Mouse (Mus musculus) liver, adult 2 months (tissue): ENCODE measurements around the gene Tmem98. TPM values are rescaled to one million over a fixed set of nuclear protein-coding genes. Genes with fewer than 3 reads are reported as not detected.
A peak's percentile ranks its signal among the peaks of the same experiment; 100 is the strongest.

Source experiments
- DNase-seq: peaks from one replicate; pipeline ENCODE4 v3.0.0-alpha.2; 2011; ENCODE audit warnings: low read depth, low spot score; ENCODE audit errors: extremely low read depth
- H3K27ac ChIP-seq: fragments of 200-500 bp; replicated peaks from 2 replicates; pipeline ENCODE4 v1.5.1; 2012; ENCODE audit warnings: low read depth, mild to moderate bottlenecking, control low read depth, inconsistent platforms, low read length; ENCODE audit not compliant: insufficient read depth
- H3K27me3 ChIP-seq: fragments of 200-500 bp; 2 replicates; pipeline ENCODE4 v1.6.1; 2012; ENCODE audit warnings: mild to moderate bottlenecking, moderate library complexity, low read length, inconsistent platforms; ENCODE audit not compliant: control insufficient read depth, insufficient read depth
- H3K36me3 ChIP-seq: fragments of 200-500 bp; 2 replicates; pipeline ENCODE4 v1.6.1; 2012; ENCODE audit warnings: low read length, inconsistent platforms; ENCODE audit not compliant: control insufficient read depth, insufficient read depth
- H3K4me1 ChIP-seq: fragments of 200-500 bp; 2 replicates; pipeline ENCODE4 v1.6.1; 2011; ENCODE audit warnings: low read length; ENCODE audit not compliant: control insufficient read depth, insufficient read depth
- H3K4me3 ChIP-seq: fragments of 200-500 bp; 2 replicates; pipeline ENCODE4 v1.5.1; 2011; ENCODE audit warnings: low read depth, mild to moderate bottlenecking, control low read depth, low read length, moderate library complexity; ENCODE audit not compliant: insufficient read depth
- H3K79me2 ChIP-seq: fragments of 200-500 bp; 2 replicates; pipeline ENCODE4 v1.6.1; 2012; ENCODE audit warnings: inconsistent platforms, mild to moderate bottlenecking, low read length, moderate library complexity; ENCODE audit not compliant: control insufficient read depth, insufficient read depth
- H3K9ac ChIP-seq: fragments of 200-500 bp; 2 replicates; pipeline ENCODE4 v1.6.1; 2012; ENCODE audit warnings: low read depth, mild to moderate bottlenecking, control low read depth, inconsistent platforms, low read length
- CTCF ChIP-seq: fragments of 200-500 bp; IDR thresholded peaks from 2 replicates; pipeline ENCODE4 v1.5.1; 2011; ENCODE audit warnings: low read depth, low read length, control low read depth
- POLR2A ChIP-seq: fragments of 200-500 bp; IDR thresholded peaks from 2 replicates; pipeline ENCODE4 v1.6.1; 2011; ENCODE audit warnings: low read length, control low read depth; ENCODE audit not compliant: insufficient read depth; ENCODE audit errors: extremely low read depth
- WGBS: fragments of 180-500 bp; shearing (Covaris S2); methylation state at CpG from one replicate; pipeline ENCODE4 v1.1.7; 2018; 5-methylcytosine and 5-hydroxymethylcytosine counted together
- polyA plus RNA-seq: library from polyadenylated mRNA; depleted of rRNA; stranded (reverse); fragments of >200 nt; gene quantifications from 2 replicates; pipeline ENCODE4 v1.2.3, GENCODE M21; 2012
- total RNA-seq: library from RNA; depleted of rRNA; stranded (reverse); fragments of >200 nt; gene quantifications from 2 replicates; pipeline ENCODE4 v1.2.3, GENCODE M21; 2014

The Tmem98 gene
- total and polyA plus RNA-seq, 2 experiments = 17.9 to 18.3 TPM

DNA sequence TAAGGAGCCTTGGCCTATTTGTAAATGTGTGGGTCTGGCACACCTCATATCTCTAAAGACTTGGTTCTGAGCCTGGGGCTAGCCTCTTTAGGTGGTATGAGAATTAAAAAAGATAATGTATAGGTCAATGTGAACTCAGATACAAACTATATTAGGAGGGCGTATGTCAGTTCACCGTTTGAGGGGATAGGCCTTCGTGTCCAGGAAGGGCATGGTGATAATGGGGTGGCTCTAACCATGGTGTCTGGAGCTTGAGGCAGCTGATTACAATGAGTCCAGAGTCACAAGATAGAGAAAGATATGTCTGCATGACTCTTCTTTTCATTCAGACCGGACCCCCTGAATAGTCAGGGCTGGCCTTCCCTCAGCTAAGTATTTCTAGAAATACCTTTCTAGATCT lies 15.7 kb upstream of the Tmem98 start:
- Histone ChIP-seq H3K4me1 (peaks cover 3% of the 10 kb centered on the region; the same call in 1 of the 2 replicates), H3K4me3 (no peak overlapping the region), H3K27ac (no peak overlapping the region), H3K79me2 (no peaks in the 10 kb centered on the region), H3K36me3 (no peaks in the 10 kb centered on the region), H3K27me3 (no peaks in the 10 kb centered on the region), H3K9ac (no peak overlapping the region)
- DNase-seq = no peak
- 93% methylated on average over 4 of the region's 4 CpGs for WGBS
- no peak for TF ChIP-seq CTCF
- TF ChIP-seq POLR2A = no peak

GRCm38 (mm10) chr11:80795431-80795830 lies 14.5 kb upstream of the Tmem98 start:
- no peak overlapping the region for H3K4me3 ChIP-seq
- no peak overlapping the region for H3K9ac ChIP-seq
- H3K27me3 ChIP-seq = no peaks in the 10 kb centered on the region
- H3K27ac ChIP-seq = no peak overlapping the region
- no peak for DNase-seq
- 60% methylated on average over 8 of the region's 8 CpGs for WGBS
- no peaks in the 10 kb centered on the region for H3K36me3 ChIP-seq
- peaks cover 3% of the 10 kb centered on the region; the same call in 1 of the 2 replicates for H3K4me1 ChIP-seq
- H3K79me2 ChIP-seq = no peaks in the 10 kb centered on the region
- TF ChIP-seq CTCF (no peak), POLR2A (no peak)

DNA sequence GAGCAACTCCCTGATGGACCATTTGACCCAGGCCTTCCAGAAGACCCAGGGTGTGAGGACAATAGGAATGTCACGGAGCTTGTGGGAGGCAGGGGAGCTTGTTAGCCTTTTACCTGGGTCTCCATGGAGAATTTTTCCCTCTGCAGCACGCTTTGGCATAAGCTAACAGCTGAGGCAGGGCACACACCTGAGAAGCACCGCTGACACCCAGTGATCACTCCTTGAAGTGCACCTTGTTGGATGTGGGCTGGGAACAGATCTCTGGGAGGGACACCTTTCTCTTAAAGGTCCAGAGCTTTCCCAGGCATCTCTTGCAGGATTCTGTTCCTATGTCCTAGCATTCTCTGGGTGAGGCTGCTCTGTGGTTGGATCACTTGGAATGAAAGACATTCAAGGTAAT lies 10.0 kb upstream of the Tmem98 start:
- no peak for DNase-seq
- no peaks in the 10 kb centered on the region for H3K79me2 ChIP-seq
- no peak overlapping the region for H3K27ac ChIP-seq

GRCm38 (mm10) chr11:80802706-80803105 lies 7.3 kb upstream of the Tmem98 start:
- Histone ChIP-seq H3K79me2 (no peaks in the 10 kb centered on the region), H3K27me3 (no peaks in the 10 kb centered on the region), H3K4me1 (no peaks in the 10 kb centered on the region), H3K27ac (peak overlapping the region; percentile 31), H3K9ac (no peak overlapping the region), H3K4me3 (no peak overlapping the region), H3K36me3 (no peaks in the 10 kb centered on the region)
- DNase-seq = no peak
- 55% methylated on average over 3 of the region's 3 CpGs for WGBS
- no peak for TF ChIP-seq CTCF
- TF ChIP-seq POLR2A = no peak

More for the DNA sequence above, 10.0 kb upstream of the Tmem98 start:
- Histone ChIP-seq H3K27me3 (no peaks in the 10 kb centered on the region), H3K9ac (no peak overlapping the region), H3K4me3 (no peak overlapping the region), H3K36me3 (no peaks in the 10 kb centered on the region), H3K4me1 (no peaks in the 10 kb centered on the region)
- WGBS = 41% methylated on average over 3 of the region's 3 CpGs
- TF ChIP-seq CTCF = peak; percentile 73
- TF ChIP-seq POLR2A = no peak

DNA sequence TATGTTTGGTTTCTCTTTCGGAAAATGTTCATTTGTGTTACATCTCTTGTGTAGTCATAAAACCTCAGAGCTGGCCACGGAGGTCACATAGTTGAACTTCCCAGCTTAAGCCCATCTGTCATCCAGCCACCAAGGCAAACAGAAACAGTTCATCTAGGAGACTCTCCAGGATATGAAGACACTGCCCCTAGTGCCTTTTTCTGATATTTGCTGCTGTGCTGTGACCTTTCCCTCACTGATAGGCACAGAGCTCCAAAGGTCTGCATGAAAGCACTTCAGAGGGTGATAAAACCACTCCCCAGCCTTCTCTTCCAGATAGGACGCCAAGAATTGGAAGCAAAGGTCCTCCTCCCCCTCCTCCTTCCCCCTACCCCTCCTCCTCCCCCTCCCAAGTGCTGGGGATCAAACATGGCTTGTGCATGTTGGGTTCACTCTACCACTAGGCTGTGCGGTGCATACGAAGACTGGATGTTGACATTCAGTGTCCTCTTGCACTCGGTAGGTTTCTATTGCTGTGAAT lies 1.4 kb upstream of the Tmem98 start:
- 29% methylated on average over 6 of the region's 6 CpGs for WGBS
- TF ChIP-seq POLR2A (no peak), CTCF (0 out of 2 replicates have a peak, but pooled peaks have one; percentile 30)
- Histone ChIP-seq H3K4me3 (no peak overlapping the region), H3K9ac (no peak overlapping the region), H3K4me1 (peaks cover 7% of the 10 kb centered on the region), H3K27ac (no peak overlapping the region), H3K36me3 (no peaks in the 10 kb centered on the region), H3K27me3 (no peaks in the 10 kb centered on the region), H3K79me2 (no peaks in the 10 kb centered on the region)
- DNase-seq = peak; percentile 84

DNA sequence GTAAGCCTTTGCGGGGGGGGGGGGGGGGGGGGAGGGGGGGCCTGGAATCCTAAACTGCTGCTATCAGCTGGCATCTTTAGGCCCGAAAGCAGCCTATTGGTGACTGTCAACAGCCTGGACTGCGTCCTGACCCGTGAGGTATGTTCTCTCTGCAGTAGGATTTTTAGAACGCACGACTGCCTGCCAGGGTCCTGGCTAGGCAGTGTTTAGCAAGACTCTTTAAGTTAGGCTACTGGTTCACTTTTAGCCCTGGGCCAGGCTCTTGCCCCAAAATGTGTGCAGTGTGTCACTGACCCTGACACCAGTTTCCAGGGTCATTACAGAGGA lies 346 bp upstream of the Tmem98 start:
- 20% methylated on average over 6 of the region's 6 CpGs for WGBS
- Histone ChIP-seq H3K27ac (no peak overlapping the region), H3K27me3 (no peaks in the 10 kb centered on the region), H3K4me3 (no peak overlapping the region), H3K36me3 (no peaks in the 10 kb centered on the region), H3K79me2 (no peaks in the 10 kb centered on the region), H3K9ac (no peak overlapping the region; the same call in 1 of the 2 replicates), H3K4me1 (peaks cover 7% of the 10 kb centered on the region)
- TF ChIP-seq POLR2A (no peak), CTCF (no peak)
- no peak for DNase-seq
